Mouse (Mus musculus): Measurements from ENCODE around the gene Snrpc. TPM values are rescaled to one million over a fixed set of nuclear protein-coding genes. Genes with fewer than 3 reads are reported as not detected.

The Snrpc gene
- polyA plus RNA-seq, 1 experiment from 2014 or later, result 182 TPM

- DNase-seq (no peak), ATAC-seq (ENCODE audit: low read depth) (no peak)
- peaks cover 16% of the 10 kb centered on the region; the same call in 1 of the 2 replicates for H3K27me3 ChIP-seq
- no peak overlapping the region for H3K4me2 ChIP-seq
- no peaks in the 10 kb centered on the region for H3K36me3 ChIP-seq
- peaks cover 17% of the 10 kb centered on the region for H3K4me1 ChIP-seq (replicated peaks)
- no peak overlapping the region for H3K9ac ChIP-seq
- H3K27ac ChIP-seq, result no peak overlapping the region
- H3K9me3 ChIP-seq (replicated peaks), result no peaks in the 10 kb centered on the region
- 48% methylated on average over 7 of the region's 7 CpGs for whole genome bisulfite sequencing (ENCODE audit: insufficient replicate concordance)
- no peak overlapping the region for H3K4me3 ChIP-seq (replicated peaks)
Observed at GRCm38 (mm10) chr17:27830411-27830810, 7.5 kb upstream of the Snrpc start.

- DNase-seq (peak; percentile 91), ATAC-seq (ENCODE audit: low read depth) (peak; percentile 99)
- 2% methylated on average over 35 of the region's 35 CpGs for whole genome bisulfite sequencing (ENCODE audit: insufficient replicate concordance)
- Histone ChIP-seq H3K27me3 (peaks cover 3% of the 10 kb centered on the region; the same call in 1 of the 2 replicates), H3K9me3 (replicated peaks) (no peaks in the 10 kb centered on the region), H3K4me2 (peak overlapping the region; percentile 78), H3K4me3 (replicated peaks) (peak overlapping the region; percentile 86), H3K27ac (peak overlapping the region; percentile 67), H3K4me1 (replicated peaks) (peaks cover 20% of the 10 kb centered on the region), H3K36me3 (peaks cover 30% of the 10 kb centered on the region), H3K9ac (peak overlapping the region; percentile 87)
Observed at GRCm38 (mm10) chr17:27839469-27840252, 1.7 kb downstream of the Snrpc start.

- no peak for DNase-seq
- Histone ChIP-seq H3K9me3 (replicated peaks) (no peaks in the 10 kb centered on the region), H3K9ac (no peak overlapping the region), H3K4me3 (replicated peaks) (no peak overlapping the region), H3K27ac (no peak overlapping the region), H3K4me2 (no peak overlapping the region), H3K27me3 (no peaks in the 10 kb centered on the region), H3K36me3 (peaks cover 95% of the 10 kb centered on the region), H3K4me1 (replicated peaks) (no peaks in the 10 kb centered on the region)
- WGBS (ENCODE audit: insufficient replicate concordance), result 79% methylated on average over 1 of the region's 1 CpGs
- no peak for ATAC-seq (ENCODE audit: low read depth)
Observed at GRCm38 (mm10) chr17:27848351-27848750, 10.4 kb downstream of the Snrpc start.

- no peaks in the 10 kb centered on the region for H3K27me3 ChIP-seq
- ATAC-seq (ENCODE audit: low read depth) (no peak), DNase-seq (no peak)
- no peak overlapping the region for H3K9ac ChIP-seq
- H3K4me2 ChIP-seq, result no peak overlapping the region
- no peaks in the 10 kb centered on the region for H3K9me3 ChIP-seq (replicated peaks)
- H3K4me1 ChIP-seq (replicated peaks), result peaks cover 10% of the 10 kb centered on the region
- 40% methylated on average over 3 of the region's 3 CpGs for WGBS (ENCODE audit: insufficient replicate concordance)
- peaks cover 82% of the 10 kb centered on the region for H3K36me3 ChIP-seq
- H3K4me3 ChIP-seq (replicated peaks), result no peak overlapping the region
- H3K27ac ChIP-seq, result no peak overlapping the region
Observed at GRCm38 (mm10) chr17:27851076-27851475, 13.1 kb downstream of the Snrpc start.

- peak within 1 kb of the TSS; percentile 91 for H3K9ac ChIP-seq
- H3K36me3 ChIP-seq, result peaks cover 30% of the 10 kb centered on the region
- ATAC-seq (ENCODE audit: low read depth), result peak; percentile 79
- H3K27me3 ChIP-seq, result no peaks in the 10 kb centered on the region
- peaks cover 51% of the 10 kb centered on the region for H3K4me1 ChIP-seq (replicated peaks)
- H3K4me3 ChIP-seq (replicated peaks), result peak within 1 kb of the TSS; percentile 90
- peak within 1 kb of the TSS; percentile 98 for H3K4me2 ChIP-seq
- no peaks in the 10 kb centered on the region for H3K9me3 ChIP-seq (replicated peaks)
- under 1% methylated on average over 54 of the region's 54 CpGs for WGBS (ENCODE audit: insufficient replicate concordance)
- peak; percentile 72 for DNase-seq
- peak within 1 kb of the TSS; percentile 89 for H3K27ac ChIP-seq
Observed at GRCm38 (mm10) chr17:27856265-27856797, 18.4 kb downstream of the Snrpc start, which contains the start of gene Uhrf1bp1. TSS of gene Uhrf1bp1 (plus strand) at chr17:27856441.

- H3K4me3 ChIP-seq (replicated peaks), result peak overlapping the region; percentile 90
- H3K4me1 ChIP-seq (replicated peaks), result peaks cover 58% of the 10 kb centered on the region
- no peaks in the 10 kb centered on the region for H3K27me3 ChIP-seq
- peak overlapping the region; percentile 89 for H3K27ac ChIP-seq
- peak overlapping the region; percentile 91 for H3K9ac ChIP-seq
- WGBS (ENCODE audit: insufficient replicate concordance), result 1% methylated on average over 52 of the region's 52 CpGs
- H3K9me3 ChIP-seq (replicated peaks), result no peaks in the 10 kb centered on the region
- peak; percentile 64 for ATAC-seq (ENCODE audit: low read depth)
- H3K36me3 ChIP-seq, result peaks cover 25% of the 10 kb centered on the region
- peak; percentile 62 for DNase-seq
- H3K4me2 ChIP-seq, result peak overlapping the region; percentile 98
Observed at GRCm38 (mm10) chr17:27856798-27857648, 19.1 kb downstream of the Snrpc start.

GRCm38 (mm10) chr17:27857649-27858475 lies 19.9 kb downstream of the Snrpc start:
- peak overlapping the region; percentile 98 for H3K4me2 ChIP-seq
- H3K27me3 ChIP-seq, result no peaks in the 10 kb centered on the region
- peaks cover 17% of the 10 kb centered on the region for H3K36me3 ChIP-seq
- peak overlapping the region; percentile 89 for H3K27ac ChIP-seq
- no peaks in the 10 kb centered on the region for H3K9me3 ChIP-seq (replicated peaks)
- peaks cover 60% of the 10 kb centered on the region for H3K4me1 ChIP-seq (replicated peaks)
- DNase-seq, result peak; percentile 41
- H3K4me3 ChIP-seq (replicated peaks), result peak overlapping the region; percentile 90
- WGBS (ENCODE audit: insufficient replicate concordance), result 19% methylated on average over 11 of the region's 11 CpGs
- ATAC-seq (ENCODE audit: low read depth), result peak; percentile 27; the same call in 1 of the 2 replicates
- peak overlapping the region; percentile 91 for H3K9ac ChIP-seq

- Histone ChIP-seq H3K9me3 (replicated peaks) (no peaks in the 10 kb centered on the region), H3K36me3 (peaks cover 4% of the 10 kb centered on the region), H3K4me3 (replicated peaks) (peak overlapping the region; percentile 90), H3K9ac (peak overlapping the region; percentile 91), H3K4me1 (replicated peaks) (peaks cover 60% of the 10 kb centered on the region), H3K27me3 (no peaks in the 10 kb centered on the region), H3K27ac (peak overlapping the region; percentile 89), H3K4me2 (peak overlapping the region; percentile 98)
- peak; percentile 57 for DNase-seq
- ATAC-seq (ENCODE audit: low read depth), result peak; percentile 79
- WGBS (ENCODE audit: insufficient replicate concordance), result 27% methylated on average over 2 of the region's 2 CpGs
Observed at GRCm38 (mm10) chr17:27859131-27859530, 21.2 kb downstream of the Snrpc start.

GRCm38 (mm10) chr17:27865461-27865860 lies 27.5 kb downstream of the Snrpc start:
- Histone ChIP-seq H3K4me1 (replicated peaks) (peaks cover 23% of the 10 kb centered on the region), H3K4me2 (no peak overlapping the region), H3K9me3 (replicated peaks) (no peaks in the 10 kb centered on the region), H3K9ac (no peak overlapping the region), H3K4me3 (replicated peaks) (no peak overlapping the region), H3K36me3 (0 out of 2 replicates have a peak, but pooled peaks cover 4% of the 10 kb centered on the region), H3K27me3 (no peaks in the 10 kb centered on the region), H3K27ac (no peak overlapping the region)
- 60% methylated on average over 2 of the region's 2 CpGs for WGBS (ENCODE audit: insufficient replicate concordance)
- ATAC-seq (ENCODE audit: low read depth) (no peak), DNase-seq (no peak)

GRCm38 (mm10) chr17:27866737-27867136 lies 28.8 kb downstream of the Snrpc start:
- no peak overlapping the region for H3K27ac ChIP-seq
- WGBS (ENCODE audit: insufficient replicate concordance), result 88% methylated on average over 4 of the region's 4 CpGs
- DNase-seq, result no peak
- no peaks in the 10 kb centered on the region for H3K9me3 ChIP-seq (replicated peaks)
- H3K4me2 ChIP-seq, result no peak overlapping the region
- peaks cover 12% of the 10 kb centered on the region for H3K4me1 ChIP-seq (replicated peaks)
- no peak overlapping the region for H3K4me3 ChIP-seq (replicated peaks)
- no peaks in the 10 kb centered on the region for H3K27me3 ChIP-seq
- no peak overlapping the region for H3K9ac ChIP-seq
- ATAC-seq (ENCODE audit: low read depth), result no peak
- H3K36me3 ChIP-seq, result 0 out of 2 replicates have a peak, but pooled peaks cover 4% of the 10 kb centered on the region

Data from liver, embryonic 13.5 days (tissue).